Mouse (Mus musculus) E14TG2a.4 (cell line): Measurements from ENCODE around the gene Sec22b.

Experiments
- CTCF ChIP-seq: conservative IDR thresholded peaks from 2 replicates; pipeline ENCODE4 v1.5.1; 2014; ENCODE audit warnings: low read length
- NANOG ChIP-seq: IDR thresholded peaks from 2 replicates; pipeline ENCODE4 v1.6.1; 2014; ENCODE audit warnings: borderline replicate concordance, low read length, mixed read lengths
- POU5F1 ChIP-seq: IDR thresholded peaks from 2 replicates; pipeline ENCODE4 v1.6.1; 2014; ENCODE audit warnings: low read length, borderline replicate concordance

DNA sequence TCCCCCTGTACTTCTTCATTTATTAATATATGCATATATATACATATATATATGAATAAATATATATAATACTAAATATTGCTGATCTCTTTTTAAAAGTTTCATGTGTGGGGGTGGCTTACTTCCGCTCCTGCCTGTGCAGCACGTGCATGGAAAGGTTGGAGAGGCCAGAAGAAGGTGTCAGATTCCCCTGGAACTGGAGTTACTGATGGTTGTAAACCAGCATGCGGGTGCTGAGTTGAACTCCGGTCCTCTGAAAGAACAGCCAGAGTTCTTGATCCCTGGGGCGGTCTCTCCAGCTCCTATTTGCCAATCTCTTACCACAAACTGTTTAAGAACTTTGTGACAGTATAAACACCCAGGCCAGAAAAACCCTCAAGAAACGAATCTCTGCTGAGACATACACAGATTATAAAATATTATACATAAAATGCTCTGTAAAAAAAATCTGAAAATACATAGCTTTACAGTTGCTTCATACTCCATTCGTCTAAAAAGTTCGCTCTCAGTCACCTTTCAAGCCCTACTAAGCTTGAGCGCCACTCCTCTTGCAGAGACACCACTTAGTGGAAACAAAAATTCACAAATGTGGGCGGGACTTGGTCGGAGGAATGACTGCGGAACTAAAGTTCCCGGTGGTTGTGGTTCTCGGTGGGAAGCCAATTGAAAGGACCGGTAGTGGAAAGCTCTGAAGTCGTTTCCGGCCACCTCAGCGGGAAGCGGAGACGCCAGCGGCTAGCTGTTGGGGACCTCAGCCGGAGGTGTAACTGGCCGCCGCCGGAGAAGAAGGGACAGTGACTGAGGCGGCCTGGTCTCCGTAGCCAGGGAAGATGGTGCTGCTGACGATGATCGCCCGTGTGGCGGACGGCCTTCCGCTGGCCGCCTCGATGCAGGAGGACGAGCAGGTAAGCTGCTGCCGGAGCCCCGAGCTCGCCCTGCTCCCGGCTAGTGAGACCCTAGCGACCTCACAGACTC lies at the start of gene Sec22b:
- no peak for TF ChIP-seq CTCF
- no peak for TF ChIP-seq POU5F1
- no peak for TF ChIP-seq NANOG
